Mouse (Mus musculus) lung, postnatal 0 days (tissue): ENCODE measurements at regions not wholly inside any gene's neighbourhood (a gene's known extent, or its start where the extent isn't known, plus 50 kb on each side); places are given as distances from the start of the nearest gene placed in this dataset.
A peak's percentile ranks its signal among the peaks of the same experiment; 100 is the strongest.

Source experiments
- ATAC-seq: fragments of 200-750 bp; cut with Nextera tagmentation; 2 replicates; pipeline ENCODE4 v1.8.0; 2017; ENCODE audit warnings: moderate library complexity
- DNase-seq: peaks from one replicate; pipeline ENCODE4 v3.0.0-alpha.2; 2016; ENCODE audit warnings: low spot score
- H3K27ac ChIP-seq: fragments of 300-500 bp; sonication (generic); 2 replicates; pipeline ENCODE4 v1.5.1; 2014; ENCODE audit warnings: antibody characterized with exemption, mild to moderate bottlenecking, low read length, mixed read lengths
- H3K27me3 ChIP-seq: fragments of 300-500 bp; sonication (generic); replicated peaks from 2 replicates; pipeline ENCODE4 v1.6.1; 2014; ENCODE audit warnings: low read length, mixed read lengths; ENCODE audit not compliant: insufficient read depth
- H3K36me3 ChIP-seq: fragments of 300-500 bp; sonication (generic); 2 replicates; pipeline ENCODE4 v1.6.1; 2014; ENCODE audit warnings: low read length, mixed read lengths; ENCODE audit not compliant: insufficient read depth
- H3K4me1 ChIP-seq: fragments of 300-500 bp; sonication (generic); 2 replicates; pipeline ENCODE4 v1.6.1; 2014; ENCODE audit warnings: antibody characterized with exemption, low read depth, low read length, mixed read lengths; ENCODE audit not compliant: insufficient read depth
- H3K4me2 ChIP-seq: fragments of 300-500 bp; sonication (generic); replicated peaks from 2 replicates; pipeline ENCODE4 v1.6.1; 2014; ENCODE audit warnings: low read depth, mild to moderate bottlenecking, low read length, moderate library complexity, mixed read lengths
- H3K4me3 ChIP-seq: fragments of 300-500 bp; sonication (generic); 2 replicates; pipeline ENCODE4 v1.5.1; 2014; ENCODE audit warnings: low read depth, low read length
- H3K9ac ChIP-seq: fragments of 300-500 bp; sonication (generic); replicated peaks from 2 replicates; pipeline ENCODE4 v1.6.1; 2014; ENCODE audit warnings: low read depth, mild to moderate bottlenecking
- H3K9me3 ChIP-seq: fragments of 300-500 bp; sonication (generic); 2 replicates; pipeline ENCODE4 v1.6.1; 2016; ENCODE audit warnings: low read length, mixed read lengths
- CTCF ChIP-seq: IDR thresholded peaks from 2 replicates; pipeline ENCODE4 v1.5.1; 2016; ENCODE audit warnings: antibody characterized with exemption, mild to moderate bottlenecking
- EP300 ChIP-seq: IDR thresholded peaks from 2 replicates; pipeline ENCODE4 v1.6.1; 2016; ENCODE audit warnings: antibody characterized with exemption, mild to moderate bottlenecking, control low read depth
- WGBS: fragments of 180-500 bp; shearing (Covaris S2); extraction: QIAGEN DNeasy Blood & Tissue Kit; methylation state at CpG from one replicate; pipeline ENCODE4 v1.1.7; 2014; 5-methylcytosine and 5-hydroxymethylcytosine counted together

GRCm38 (mm10) chr8:31314692-31315358 lies 2113.7 kb upstream of the 5930422O12Rik start:
- DNase-seq (no peak), ATAC-seq (no peak)
- Histone ChIP-seq H3K27ac (no peak overlapping the region), H3K4me2 (no peak overlapping the region), H3K27me3 (no peaks in the 10 kb centered on the region), H3K4me3 (no peak overlapping the region), H3K9me3 (no peaks in the 10 kb centered on the region), H3K9ac (no peak overlapping the region), H3K36me3 (no peaks in the 10 kb centered on the region), H3K4me1 (no peaks in the 10 kb centered on the region)
- TF ChIP-seq CTCF, result no peak
- TF ChIP-seq EP300, result no peak
- 47% methylated on average over 5 of the region's 5 CpGs for WGBS

- DNase-seq (no peak), ATAC-seq (no peak)
- WGBS, result 47% methylated on average over 8 of the region's 8 CpGs
- H3K4me3 ChIP-seq, result no peak overlapping the region
- no peaks in the 10 kb centered on the region for H3K4me1 ChIP-seq
- no peaks in the 10 kb centered on the region for H3K36me3 ChIP-seq
- no peaks in the 10 kb centered on the region for H3K9me3 ChIP-seq
- no peak overlapping the region for H3K27ac ChIP-seq
- no peaks in the 10 kb centered on the region for H3K27me3 ChIP-seq
- no peak overlapping the region for H3K4me2 ChIP-seq
- H3K9ac ChIP-seq, result no peak overlapping the region
- TF ChIP-seq CTCF (no peak), EP300 (no peak)
Measured at GRCm38 (mm10) chr8:31315359-31315705, 2113.2 kb upstream of the 5930422O12Rik start.

- TF ChIP-seq CTCF, result no peak
- Histone ChIP-seq H3K9ac (no peak overlapping the region), H3K4me1 (no peaks in the 10 kb centered on the region), H3K27ac (no peak overlapping the region), H3K36me3 (no peaks in the 10 kb centered on the region), H3K4me3 (no peak overlapping the region), H3K4me2 (no peak overlapping the region), H3K27me3 (no peaks in the 10 kb centered on the region), H3K9me3 (no peaks in the 10 kb centered on the region)
- ATAC-seq (no peak), DNase-seq (no peak)
- whole genome bisulfite sequencing, result 79% methylated on average over 7 of the region's 7 CpGs
Measured at GRCm38 (mm10) chr8:31333545-31334297, 2094.8 kb upstream of the 5930422O12Rik start.

- H3K4me1 ChIP-seq, result no peaks in the 10 kb centered on the region
- no peak overlapping the region for H3K9ac ChIP-seq
- no peaks in the 10 kb centered on the region for H3K9me3 ChIP-seq
- DNase-seq (no peak), ATAC-seq (no peak)
- H3K36me3 ChIP-seq, result no peaks in the 10 kb centered on the region
- WGBS, result 79% methylated on average over 4 of the region's 4 CpGs
- no peak overlapping the region for H3K27ac ChIP-seq
- H3K27me3 ChIP-seq, result no peaks in the 10 kb centered on the region
- TF ChIP-seq EP300 (no peak), CTCF (no peak)
- H3K4me3 ChIP-seq, result no peak overlapping the region
- no peak overlapping the region for H3K4me2 ChIP-seq
Measured at GRCm38 (mm10) chr8:31348504-31348903, 2080.0 kb upstream of the 5930422O12Rik start.

GRCm38 (mm10) chr8:31369636-31370035 lies 2058.9 kb upstream of the 5930422O12Rik start:
- Histone ChIP-seq H3K4me3 (no peak overlapping the region), H3K4me1 (no peaks in the 10 kb centered on the region), H3K36me3 (no peaks in the 10 kb centered on the region), H3K27ac (no peak overlapping the region), H3K9me3 (no peaks in the 10 kb centered on the region), H3K4me2 (no peak overlapping the region), H3K27me3 (no peaks in the 10 kb centered on the region), H3K9ac (no peak overlapping the region)
- WGBS, result 83% methylated on average over 5 of the region's 5 CpGs
- TF ChIP-seq CTCF, result no peak
- no peak for TF ChIP-seq EP300
- DNase-seq (no peak), ATAC-seq (no peak)

GRCm38 (mm10) chr8:31370137-31371010 lies 2058.1 kb upstream of the 5930422O12Rik start:
- no peaks in the 10 kb centered on the region for H3K9me3 ChIP-seq
- WGBS, result 40% methylated on average over 3 of the region's 3 CpGs
- no peak overlapping the region for H3K4me3 ChIP-seq
- ATAC-seq (no peak), DNase-seq (no peak)
- H3K4me1 ChIP-seq, result no peaks in the 10 kb centered on the region
- no peak for TF ChIP-seq EP300
- TF ChIP-seq CTCF, result peak; percentile 24; the same call in 1 of the 2 replicates
- no peak overlapping the region for H3K27ac ChIP-seq
- no peaks in the 10 kb centered on the region for H3K36me3 ChIP-seq
- H3K27me3 ChIP-seq, result no peaks in the 10 kb centered on the region
- H3K9ac ChIP-seq, result no peak overlapping the region
- no peak overlapping the region for H3K4me2 ChIP-seq
